Mouse (Mus musculus): ENCODE results near the gene Trub1.

Gene Trub1

GRCm38 (mm10) chr19:57452492-57453217 lies at the start of gene Trub1:
Trub1 (plus strand) TSS chr19:57452912.
- DNase-seq (ENCODE audit: low read depth in 1 of 2, low spot score in 2 of 2), result peak; percentile 33 to 59

GRCm38 (mm10) chr19:57403700-57404501 lies 48.8 kb upstream of the Trub1 start:
- peak in 1 of 2 experiments; percentile 35 for DNase-seq (ENCODE audit: low read depth in 1 of 2, low spot score in 2 of 2)

GRCm38 (mm10) chr19:57404502-57404848 lies 48.2 kb upstream of the Trub1 start:
- DNase-seq (ENCODE audit: low read depth in 1 of 2, low spot score in 2 of 2), result no peak

- DNase-seq (ENCODE audit: low read depth in 1 of 2, low spot score in 2 of 2), result no peak
Measured at GRCm38 (mm10) chr19:57407947-57408346, 44.8 kb upstream of the Trub1 start.

GRCm38 (mm10) chr19:57411375-57412196 lies 41.1 kb upstream of the Trub1 start:
- no peak for DNase-seq (ENCODE audit: low read depth in 1 of 2, low spot score in 2 of 2)

GRCm38 (mm10) chr19:57413170-57413569 lies 39.5 kb upstream of the Trub1 start:
- DNase-seq (ENCODE audit: low read depth in 1 of 2, low spot score in 2 of 2), result no peak

- no peak for DNase-seq (ENCODE audit: low read depth in 1 of 2, low spot score in 2 of 2)
Measured at GRCm38 (mm10) chr19:57413918-57414317, 38.8 kb upstream of the Trub1 start.

- DNase-seq (ENCODE audit: low read depth in 1 of 2, low spot score in 2 of 2), result no peak
Measured at GRCm38 (mm10) chr19:57415031-57415807, 37.5 kb upstream of the Trub1 start.

GRCm38 (mm10) chr19:57417800-57418580 lies 34.7 kb upstream of the Trub1 start:
- DNase-seq (ENCODE audit: low read depth in 1 of 2, low spot score in 2 of 2), result no peak

GRCm38 (mm10) chr19:57423402-57423801 lies 29.3 kb upstream of the Trub1 start:
- no peak for DNase-seq (ENCODE audit: low read depth in 1 of 2, low spot score in 2 of 2)

- DNase-seq (ENCODE audit: low read depth in 1 of 2, low spot score in 2 of 2), result no peak
Measured at GRCm38 (mm10) chr19:57425296-57425695, 27.4 kb upstream of the Trub1 start.

GRCm38 (mm10) chr19:57426841-57427240 lies 25.9 kb upstream of the Trub1 start:
- no peak for DNase-seq (ENCODE audit: low read depth in 1 of 2, low spot score in 2 of 2)

GRCm38 (mm10) chr19:57427756-57428438 lies 24.8 kb upstream of the Trub1 start:
- no peak for DNase-seq (ENCODE audit: low read depth in 1 of 2, low spot score in 2 of 2)

- DNase-seq (ENCODE audit: low read depth in 1 of 2, low spot score in 2 of 2), result no peak
Measured at GRCm38 (mm10) chr19:57428641-57429040, 24.1 kb upstream of the Trub1 start.

GRCm38 (mm10) chr19:57429926-57430325 lies 22.8 kb upstream of the Trub1 start:
- DNase-seq (ENCODE audit: low read depth in 1 of 2, low spot score in 2 of 2), result no peak

GRCm38 (mm10) chr19:57431476-57431875 lies 21.2 kb upstream of the Trub1 start:
- DNase-seq (ENCODE audit: low read depth in 1 of 2, low spot score in 2 of 2), result no peak

- no peak for DNase-seq (ENCODE audit: low read depth in 1 of 2, low spot score in 2 of 2)
Measured at GRCm38 (mm10) chr19:57434024-57434423, 18.7 kb upstream of the Trub1 start.

- DNase-seq (ENCODE audit: low read depth in 1 of 2, low spot score in 2 of 2), result no peak
Measured at GRCm38 (mm10) chr19:57436586-57437021, 16.1 kb upstream of the Trub1 start.

- no peak for DNase-seq (ENCODE audit: low read depth in 1 of 2, low spot score in 2 of 2)
Measured at GRCm38 (mm10) chr19:57437042-57437441, 15.7 kb upstream of the Trub1 start.
